Mouse (Mus musculus): ENCODE data around the gene Wdr6.

DNA sequence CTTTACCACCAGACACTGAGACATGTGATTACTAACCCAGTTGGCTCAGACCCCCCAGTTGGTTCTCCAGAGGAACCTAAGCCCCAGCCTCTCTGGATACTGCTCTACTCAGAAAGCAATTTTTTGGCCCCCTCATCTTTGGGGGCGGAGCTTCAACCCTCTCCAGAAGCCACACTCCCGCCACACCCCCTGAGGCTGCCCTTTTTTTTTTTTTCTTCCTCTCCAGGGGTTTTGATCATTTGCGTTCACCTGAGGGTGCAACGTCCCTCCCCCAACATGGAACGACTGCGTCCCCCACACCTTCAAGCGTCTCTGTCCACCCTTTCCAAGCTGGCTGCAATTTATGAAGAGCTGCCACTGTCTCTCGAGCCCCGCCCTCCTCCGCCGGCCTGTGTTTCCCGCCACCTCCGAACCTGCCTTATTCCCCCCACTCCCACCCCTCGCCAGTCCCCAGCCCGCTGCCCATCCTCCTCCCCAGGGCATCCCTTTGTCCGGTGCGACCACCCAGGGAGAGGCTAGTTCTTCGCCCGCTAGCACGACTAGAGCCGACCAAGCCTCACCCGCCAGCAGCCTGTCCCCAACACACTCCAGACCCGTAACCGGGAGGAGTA is 500 bp downstream of the Wdr6 start:
- TF ChIP-seq CTCF (IDR thresholded peaks at IDR 0.05; ENCODE audit: control insufficient read depth, insufficient read depth, insufficient read length) (no peak), CEBPB (IDR thresholded peaks at IDR 0.05; ENCODE audit: low read depth) (no peak), MYOD1 (IDR thresholded peaks at IDR 0.05; ENCODE audit: control insufficient read depth, insufficient read length, low read depth) (no peak)

Measured in C2C12 (cell line).